Comparison of ENCODE assay signal across 10 mouse cellular contexts in the genomic region with DNA sequence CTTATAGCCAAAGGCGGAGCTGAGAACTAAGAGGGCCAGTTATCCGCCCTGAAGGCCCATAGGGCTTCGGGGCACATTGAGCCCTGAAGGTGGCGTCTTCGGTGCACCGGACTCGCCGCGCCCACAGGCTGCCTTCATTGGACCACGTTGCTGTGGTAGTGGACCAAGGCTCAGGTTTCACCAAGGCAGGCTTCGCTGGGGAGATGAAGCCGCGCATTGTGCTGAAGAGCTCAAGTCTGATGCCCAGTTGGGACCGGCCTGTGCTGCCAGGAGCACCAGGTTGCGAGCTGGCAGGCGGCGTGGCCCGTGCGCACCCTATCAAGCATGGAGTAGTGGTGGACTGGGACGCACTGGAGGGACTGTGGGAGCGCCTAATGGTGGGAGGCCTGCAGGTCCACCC. TPM values are rescaled to one million over a fixed set of nuclear protein-coding genes. Genes with fewer than 3 reads are reported as not detected.
DNase-seq lines count a peak whose midpoint lies in the region; ATAC-seq and TF ChIP-seq lines count a peak whose summit lies in the region.
"Had no signal": no experiment of that assay in that cellular context is flagged by ENCODE, and none has a peak within 500 bp of the region (broad histone marks: within the 10 kb centered on the region; RNA-seq: fewer than 3 reads in every experiment).

No protein-coding gene starts in this region.

- 39% methylated on average over 21 of the region's 21 CpGs for WGBS in forebrain, postnatal 0 days
- WGBS in liver, postnatal 0 days (ENCODE audit: insufficient replicate concordance), result 42% methylated on average over 21 of the region's 21 CpGs

- peak; percentile 37 for DNase-seq in gastrocnemius, postnatal 25 days
- DNase-seq in gastrocnemius, postnatal 36 days, result no peak
- DNase-seq in ES-E14 (ENCODE audit: low read depth, low spot score), result no peak
- no peak for DNase-seq in forebrain, postnatal 0 days
- no peak for DNase-seq in liver, postnatal 0 days
- DNase-seq in adrenal gland, adult (ENCODE audit: inconsistent age in 2 of 2, low spot score in 1 of 2), result no peak
- DNase-seq in left cerebral cortex, postnatal 4 days, result no peak
- no peak for DNase-seq in layer of hippocampus, postnatal 25 days (ENCODE audit: extremely low spot score in 1 of 2, low spot score in 1 of 2)

- peak overlapping the region; percentile 21; the same call in 1 of the 2 replicates for H3K9ac ChIP-seq in ES-E14 (ENCODE audit: insufficient read depth, low read depth, low read length, poor library complexity, severe bottlenecking)
- H3K9ac ChIP-seq in forebrain, postnatal 0 days, result no peak overlapping the region; the same call in 1 of the 2 replicates
- H3K9ac ChIP-seq in liver, postnatal 0 days (replicated peaks), result no peak overlapping the region

- H3K27ac ChIP-seq in ES-E14 (ENCODE audit: insufficient read depth, low read depth, low read length, poor library complexity, severe bottlenecking), result no peak overlapping the region
- 0 out of 2 replicates have a peak overlapping the region, but pooled peaks have one; percentile 15 for H3K27ac ChIP-seq in forebrain, postnatal 0 days (ENCODE audit: low read depth, low read length)
- H3K27ac ChIP-seq in liver, postnatal 0 days (ENCODE audit: low read depth), result no peak overlapping the region

- intact Hi-C loops in gastrocnemius, postnatal 36 days (cut with DNase I), result loop anchor here (5.0 kb wide), 1 partner anchor 50 kb away; the partner anchor contains the start of gene Pxmp4
- intact Hi-C loops in left cerebral cortex, postnatal 4 days (cut with DNase I), result no loop called here

- H3K4me3 ChIP-seq in ES-E14 (ENCODE audit: insufficient read depth in 1 of 2, low read depth in 1 of 2, low read length in 2 of 2, poor library complexity in 1 of 2, severe bottlenecking in 1 of 2), result peak overlapping the region; percentile 49 to 63
- H3K4me3 ChIP-seq in forebrain, postnatal 0 days (ENCODE audit: low read depth, low read length), result no peak overlapping the region
- peak overlapping the region; percentile 31 for H3K4me3 ChIP-seq in liver, postnatal 0 days (ENCODE audit: low read depth, low read length)

- peaks cover 3 to 12% of the 10 kb centered on the region in 2 experiments; a peak in 2 of 4 replicates for H3K4me1 ChIP-seq in ES-E14 (ENCODE audit: control insufficient read depth in 2 of 2, insufficient read depth in 2 of 2, low read length in 2 of 2, poor library complexity in 1 of 2)
- peaks cover 16% of the 10 kb centered on the region for H3K4me1 ChIP-seq in forebrain, postnatal 0 days (ENCODE audit: insufficient read depth)
- peaks cover 21% of the 10 kb centered on the region for H3K4me1 ChIP-seq in liver, postnatal 0 days (ENCODE audit: insufficient read depth)

- no peak for TF ChIP-seq EP300 in liver, postnatal 0 days (IDR thresholded peaks at IDR 0.05; ENCODE audit: low read depth)

- in situ Hi-C loops in ES-E14 (cut with MboI; ENCODE audit: low sequenced_read_pairs in 2 of 2, unreplicated experiment in 2 of 2), result no loop called here

- H3K36me3 ChIP-seq in ES-E14 (ENCODE audit: control insufficient read depth, insufficient read depth, low read length, poor library complexity, severe bottlenecking), result peaks cover 8% of the 10 kb centered on the region; the same call in 1 of the 2 replicates
- no peaks in the 10 kb centered on the region for H3K36me3 ChIP-seq in forebrain, postnatal 0 days (ENCODE audit: insufficient read depth)
- no peaks in the 10 kb centered on the region for H3K36me3 ChIP-seq in liver, postnatal 0 days (replicated peaks; ENCODE audit: insufficient read depth, low read length)

- H3K4me2 ChIP-seq in forebrain, postnatal 0 days (ENCODE audit: low read depth), result peak overlapping the region; percentile 43
- H3K4me2 ChIP-seq in liver, postnatal 0 days (ENCODE audit: low read depth, low read length), result peak overlapping the region; percentile 63

- ATAC-seq in forebrain, postnatal 0 days, result no peak; the same call in 1 of the 2 replicates
- ATAC-seq in liver, postnatal 0 days, result no peak

- TF ChIP-seq CTCF in forebrain, postnatal 0 days (IDR thresholded peaks at IDR 0.05; ENCODE audit: low read depth), result no peak
- no peak for TF ChIP-seq CTCF in liver, postnatal 0 days (IDR thresholded peaks at IDR 0.05; ENCODE audit: low read depth)

- no peaks in the 10 kb centered on the region for H3K9me3 ChIP-seq in ES-E14 (ENCODE audit: control insufficient read depth, insufficient read depth, low read depth, low read length)
- no peaks in the 10 kb centered on the region for H3K9me3 ChIP-seq in forebrain, postnatal 0 days (ENCODE audit: low read length)
- H3K9me3 ChIP-seq in liver, postnatal 0 days (ENCODE audit: low read length), result no peaks in the 10 kb centered on the region

- no peaks in the 10 kb centered on the region for H3K27me3 ChIP-seq in forebrain, postnatal 0 days (ENCODE audit: insufficient read depth, low read length)
- peaks cover 22% of the 10 kb centered on the region for H3K27me3 ChIP-seq in liver, postnatal 0 days (ENCODE audit: insufficient read depth, low read length)

TF ChIP-seq in ES-E14, 5 proteins besides CTCF, POLR2A, EP300 and RAD21:
- TF ChIP-seq CHD2 (IDR thresholded peaks at IDR 0.05; ENCODE audit: low read depth, low read length), result no peak

RNA-seq across cellular contexts. Expression of gene Actl10, which starts 0.4 kb away (rescaled TPM):
- not detected for total RNA-seq in gastrocnemius, postnatal 25 days (2021)
- not detected for total RNA-seq in gastrocnemius, postnatal 36 days (2021)
- total RNA-seq in ES-E14 (2012; rRNA removed), result 0.45 and 1.2 TPM in 2 replicates
- total RNA-seq in forebrain, postnatal 0 days (2014; rRNA removed), result 0.15 and 0.48 TPM in 2 replicates
- polyA plus RNA-seq in forebrain, postnatal 0 days (2015; fragmentation: Nextera tagmentation; extraction: Ambion mirVana), result 0.13 TPM in 1 of 2 replicates, not detected in the other
- polyA plus RNA-seq in liver, postnatal 0 days (2015; fragmentation: Nextera tagmentation; extraction: Ambion mirVana), result 0.07 TPM in 1 of 2 replicates, not detected in the other
- under 1 TPM in 1 of 2 experiments, not detected in 1; 0.26 TPM for total RNA-seq in left cerebral cortex, postnatal 4 days (2021)
- total RNA-seq in layer of hippocampus, postnatal 25 days (2021), result not detected
- total RNA-seq: neutrophil, adult 5-6 weeks had no signal
- polyA plus RNA-seq: cortical plate, adult 2 months had no signal

RNA-seq across cellular contexts. Expression of gene 1700003F12Rik, which starts 5.0 kb away (rescaled TPM):
- not detected for total RNA-seq in gastrocnemius, postnatal 25 days (2021)
- total RNA-seq in gastrocnemius, postnatal 36 days (2021), result not detected
- 1.7 and 1.9 TPM in 2 replicates for total RNA-seq in ES-E14 (2012; rRNA removed)
- 1.7 and 6.4 TPM in 2 replicates for total RNA-seq in forebrain, postnatal 0 days (2014; rRNA removed)
- polyA plus RNA-seq in forebrain, postnatal 0 days (2015; fragmentation: Nextera tagmentation; extraction: Ambion mirVana), result 2.8 and 3.2 TPM in 2 replicates
- polyA plus RNA-seq in liver, postnatal 0 days (2015; fragmentation: Nextera tagmentation; extraction: Ambion mirVana), result 3.1 and 3.8 TPM in 2 replicates
- total RNA-seq in left cerebral cortex, postnatal 4 days (2021), result 1 to 10 TPM in 1 of 2 experiments, under 1 TPM in 1; 0.98 to 1.4 TPM
- total RNA-seq in layer of hippocampus, postnatal 25 days (2021), result under 1 TPM; 0.81 to 0.94 TPM

RNA-seq across cellular contexts. Expression of gene Necab3, which starts 6.8 kb away (rescaled TPM):
- total RNA-seq in gastrocnemius, postnatal 25 days (2021), result 1 to 10 TPM in 1 of 2 experiments, under 1 TPM in 1; 0.69 to 1.4 TPM
- total RNA-seq in gastrocnemius, postnatal 36 days (2021), result under 1 TPM; 0.27 to 0.28 TPM
- total RNA-seq in ES-E14 (2012; rRNA removed), result 5.8 and 9.5 TPM in 2 replicates
- total RNA-seq in forebrain, postnatal 0 days (2014; rRNA removed), result 14.5 and 16.3 TPM in 2 replicates
- polyA plus RNA-seq in forebrain, postnatal 0 days (2015; fragmentation: Nextera tagmentation; extraction: Ambion mirVana), result 14.7 and 17.2 TPM in 2 replicates
- polyA plus RNA-seq in liver, postnatal 0 days (2015; fragmentation: Nextera tagmentation; extraction: Ambion mirVana), result 0.13 and 0.19 TPM in 2 replicates
- 10 to 100 TPM; 23.6 to 24.1 TPM for total RNA-seq in left cerebral cortex, postnatal 4 days (2021)
- total RNA-seq in layer of hippocampus, postnatal 25 days (2021), result 10 to 100 TPM; 27.4 to 29.8 TPM
- total RNA-seq: neutrophil, adult 5-6 weeks had no signal

RNA-seq across cellular contexts. Expression of gene E2f1, which starts 17.8 kb away (rescaled TPM):
- 1 to 10 TPM in 1 of 2 experiments, under 1 TPM in 1; 0.87 to 1.8 TPM for total RNA-seq in gastrocnemius, postnatal 25 days (2021)
- total RNA-seq in gastrocnemius, postnatal 36 days (2021), result under 1 TPM; 0.48 to 0.69 TPM
- 13.8 and 16.9 TPM in 2 replicates for total RNA-seq in ES-E14 (2012; rRNA removed)
- 2.8 and 3.0 TPM in 2 replicates for total RNA-seq in forebrain, postnatal 0 days (2014; rRNA removed)
- 4.7 and 4.9 TPM in 2 replicates for polyA plus RNA-seq in forebrain, postnatal 0 days (2015; fragmentation: Nextera tagmentation; extraction: Ambion mirVana)
- 7.3 and 7.4 TPM in 2 replicates for polyA plus RNA-seq in liver, postnatal 0 days (2015; fragmentation: Nextera tagmentation; extraction: Ambion mirVana)
- total RNA-seq in left cerebral cortex, postnatal 4 days (2021), result 10 to 100 TPM; 10.8 to 11.9 TPM
- 1 to 10 TPM; 5.8 to 5.9 TPM for total RNA-seq in layer of hippocampus, postnatal 25 days (2021)

RNA-seq across cellular contexts. Expression of gene Pxmp4, which starts 51.6 kb away (rescaled TPM):
- 10 to 100 TPM; 12.6 to 14.9 TPM for total RNA-seq in gastrocnemius, postnatal 25 days (2021)
- 10 to 100 TPM; 10.8 to 11.8 TPM for total RNA-seq in gastrocnemius, postnatal 36 days (2021)
- 8.6 and 10.5 TPM in 2 replicates for total RNA-seq in ES-E14 (2012; rRNA removed)
- total RNA-seq in forebrain, postnatal 0 days (2014; rRNA removed), result 13.2 and 15.0 TPM in 2 replicates
- 16.6 and 17.9 TPM in 2 replicates for polyA plus RNA-seq in forebrain, postnatal 0 days (2015; fragmentation: Nextera tagmentation; extraction: Ambion mirVana)
- 64.2 and 68.5 TPM in 2 replicates for polyA plus RNA-seq in liver, postnatal 0 days (2015; fragmentation: Nextera tagmentation; extraction: Ambion mirVana)
- 10 to 100 TPM; 11.8 to 12.2 TPM for total RNA-seq in left cerebral cortex, postnatal 4 days (2021)
- total RNA-seq in layer of hippocampus, postnatal 25 days (2021), result 10 to 100 TPM; 11.4 to 13.2 TPM
